Mouse (Mus musculus): ENCODE measurements around the gene Serpinb1c. TPM values are rescaled to one million over a fixed set of nuclear protein-coding genes. Genes with fewer than 3 reads are reported as not detected.
"Not testable (repeated sequence)": the region's sequence is repeated elsewhere in the genome, so short reads cannot be mapped to it uniquely, and the experiment has no call there.

The Serpinb1c gene
- total RNA-seq (2021) = 1 to 10 TPM; 1.8 to 2.2 TPM
- long read RNA-seq, experiment 1, partial matches to known transcripts = 1 of 1 reads
- long read RNA-seq, experiment 1, other reads (novel, unspliced or antisense) = 0 of 1 reads
- long read RNA-seq, experiment 2 = 0 reads

GRCm38 (mm10) chr13:32898111-32898510 lies at the start of gene Serpinb1c:
Gene Serpinb1c, minus strand, starts transcription at chr13:32898211.
- DNase-seq = no peak
- intact Hi-C loops (cut with DNase I) = no loop called here

- intact Hi-C loops (cut with DNase I); DNase-seq: not testable (repeated sequence)
These were observed 41.2 kb upstream of the Serpinb1c start for GRCm38 (mm10) chr13:32939191-32939590.

DNA sequence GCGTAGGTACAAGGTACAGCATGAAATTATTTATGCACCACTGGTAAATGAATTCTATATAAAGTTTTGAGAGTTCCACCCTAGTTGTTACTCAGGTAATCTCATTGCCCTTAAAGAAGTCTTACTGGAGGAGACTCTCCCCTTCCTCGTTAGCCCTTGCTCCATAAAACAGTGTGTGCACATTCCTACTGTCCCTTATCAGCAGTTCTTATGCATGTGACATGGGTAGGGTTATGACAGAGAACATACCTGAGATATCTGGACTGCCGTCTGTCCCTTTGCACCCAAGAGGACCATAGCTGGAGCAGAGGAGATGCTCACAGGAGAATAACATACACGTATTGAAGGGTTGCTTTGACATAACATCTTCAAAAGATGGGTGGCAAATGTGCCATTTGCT lies 40.3 kb upstream of the Serpinb1c start:
- intact Hi-C loops (cut with DNase I); DNase-seq: not testable (repeated sequence)

DNA sequence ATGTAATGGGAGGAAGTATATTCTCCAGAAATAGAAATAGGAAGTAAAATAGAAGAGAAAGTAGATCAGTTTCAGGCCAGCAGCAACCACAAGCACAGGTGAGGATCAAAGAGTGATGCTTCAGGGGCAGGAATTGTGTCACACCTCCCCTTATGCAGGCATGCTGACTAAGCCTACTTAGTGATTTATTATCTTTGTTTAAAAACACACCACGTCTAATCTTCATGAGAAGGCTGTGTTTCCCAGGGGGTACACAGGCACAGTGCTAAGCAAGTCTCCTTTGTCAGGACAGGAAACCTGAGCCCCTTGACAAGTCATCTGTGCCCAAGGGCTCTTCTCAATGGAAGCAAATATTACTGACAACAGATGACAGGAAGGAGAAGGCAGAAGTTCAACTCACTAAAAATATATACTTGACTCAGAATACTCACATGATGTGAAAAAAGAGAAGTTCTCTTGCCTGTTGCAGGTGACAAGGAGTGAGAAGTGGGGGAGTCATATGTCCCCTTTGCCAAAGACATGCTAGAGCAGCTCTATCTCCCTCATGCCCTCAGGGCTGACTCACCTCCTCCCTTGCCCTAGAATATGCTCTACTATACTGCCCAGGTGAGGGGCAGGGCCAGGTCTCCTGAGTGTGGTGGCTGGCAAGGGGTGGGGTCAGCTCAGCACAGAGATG lies 36.8 kb upstream of the Serpinb1c start:
- no peak for DNase-seq
- intact Hi-C loops (cut with DNase I) = no loop called here

DNA sequence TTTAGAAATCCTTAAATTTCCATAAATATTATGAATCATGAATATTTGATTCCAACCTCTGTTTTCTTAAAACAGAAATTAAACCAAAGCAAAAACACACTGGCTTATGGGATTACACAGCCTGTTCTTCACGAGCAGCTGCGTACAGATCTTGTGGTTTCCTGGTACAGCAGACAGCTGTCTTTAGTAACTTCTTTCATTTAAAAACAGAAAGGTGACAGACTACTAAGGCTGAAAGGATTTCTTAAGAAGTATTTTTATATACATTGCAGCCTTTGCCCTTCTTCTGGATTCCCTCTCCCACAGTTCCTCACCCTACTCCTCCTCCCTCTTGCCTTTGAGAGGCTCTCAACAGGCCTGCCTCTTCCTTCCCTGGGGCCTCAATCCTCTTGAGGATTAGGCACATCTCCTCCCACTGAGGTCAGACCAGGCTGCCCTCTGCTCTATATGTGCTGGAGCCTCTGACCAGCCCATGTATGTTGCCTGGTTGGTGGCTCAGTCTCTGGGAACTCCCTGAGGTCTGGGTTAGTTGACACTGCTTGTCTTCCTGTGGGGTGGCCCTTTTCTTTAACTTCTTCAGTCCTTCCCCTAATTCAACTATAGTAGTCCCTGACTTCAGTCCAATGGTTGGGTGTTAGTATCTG lies 31.2 kb upstream of the Serpinb1c start:
- DNase-seq = no peak
- intact Hi-C loops (cut with DNase I) = no loop called here

DNA sequence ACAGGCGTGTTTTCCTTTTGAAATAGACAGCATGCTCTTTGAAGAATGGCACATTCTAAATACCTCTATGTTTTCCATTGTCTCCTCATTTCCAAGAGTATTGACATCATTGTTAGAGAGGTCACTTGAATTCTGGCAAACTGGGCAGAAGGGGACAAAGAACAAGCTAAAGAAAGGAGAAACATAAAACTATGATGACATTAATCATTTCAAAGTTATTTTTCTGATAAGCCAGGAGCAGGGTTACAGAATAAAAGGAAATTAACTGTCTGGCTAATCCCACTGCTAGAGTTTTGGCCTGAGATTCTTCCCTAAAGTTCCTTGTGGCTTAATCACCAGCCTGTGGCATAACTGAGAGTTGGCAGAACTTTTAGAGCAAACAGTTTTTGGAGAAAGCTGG lies 29.2 kb upstream of the Serpinb1c start:
- intact Hi-C loops (cut with DNase I) = no loop called here
- no peak for DNase-seq

DNA sequence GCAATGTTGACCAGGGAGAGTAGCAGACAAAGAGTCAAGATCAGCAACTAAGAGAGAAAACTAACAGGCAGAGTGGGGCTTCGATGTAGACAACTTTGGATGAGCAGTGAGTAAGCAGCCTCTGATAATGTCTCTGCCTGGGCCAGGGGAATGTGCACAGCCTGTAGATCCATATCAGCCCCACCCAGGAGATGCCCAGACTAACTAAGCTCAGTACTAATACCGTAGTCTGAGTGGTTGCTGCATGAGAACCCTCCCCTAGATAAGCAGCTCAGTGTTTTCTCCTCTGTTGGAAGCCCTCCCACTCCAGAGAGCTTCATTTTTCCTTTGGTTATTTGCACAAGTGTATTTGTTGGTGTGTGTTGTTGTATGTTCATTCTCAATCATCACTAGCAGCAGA lies 28.6 kb upstream of the Serpinb1c start:
- intact Hi-C loops (cut with DNase I) = no loop called here
- DNase-seq = no peak

DNA sequence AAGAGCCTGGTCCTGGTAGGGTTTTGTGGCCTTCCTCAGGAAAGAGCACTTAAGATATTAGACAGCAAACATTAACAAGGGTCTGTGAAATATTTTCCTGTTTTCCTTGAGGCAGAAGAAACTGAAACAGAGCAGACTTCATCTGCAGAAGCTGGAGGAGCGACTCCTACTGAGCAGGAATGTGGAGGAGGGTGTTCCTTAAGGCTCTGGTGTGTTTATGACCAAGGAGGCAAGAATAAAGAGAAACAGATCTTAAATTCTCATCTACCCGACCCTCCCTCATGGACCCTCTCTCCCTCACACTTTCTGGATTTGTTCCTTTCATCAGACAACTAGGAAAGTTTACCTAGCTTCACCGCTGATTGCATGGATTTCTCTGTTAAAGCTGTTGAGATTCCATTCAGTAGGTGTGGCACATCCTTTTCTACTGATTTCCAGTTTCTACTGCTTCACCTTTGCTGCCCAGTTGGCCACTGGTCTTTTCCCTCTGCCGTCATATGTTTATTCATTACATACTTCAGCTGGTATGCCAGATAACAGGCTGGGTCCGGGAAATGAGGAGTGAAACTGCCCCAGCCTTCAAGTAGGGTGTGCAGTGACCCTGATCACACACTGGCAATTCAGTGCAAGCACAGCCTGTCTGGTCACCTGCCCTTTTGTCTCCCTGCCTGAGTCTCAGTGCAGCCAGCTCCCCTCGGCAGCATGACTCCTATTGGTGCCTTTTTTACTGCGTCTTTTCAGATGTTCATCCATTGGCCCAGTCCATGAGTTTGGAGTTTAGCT lies 26.8 kb upstream of the Serpinb1c start:
- no peak for DNase-seq
- intact Hi-C loops (cut with DNase I) = no loop called here

GRCm38 (mm10) chr13:32922622-32923021 lies 24.6 kb upstream of the Serpinb1c start:
- DNase-seq = no peak
- intact Hi-C loops (cut with DNase I) = no loop called here

DNA sequence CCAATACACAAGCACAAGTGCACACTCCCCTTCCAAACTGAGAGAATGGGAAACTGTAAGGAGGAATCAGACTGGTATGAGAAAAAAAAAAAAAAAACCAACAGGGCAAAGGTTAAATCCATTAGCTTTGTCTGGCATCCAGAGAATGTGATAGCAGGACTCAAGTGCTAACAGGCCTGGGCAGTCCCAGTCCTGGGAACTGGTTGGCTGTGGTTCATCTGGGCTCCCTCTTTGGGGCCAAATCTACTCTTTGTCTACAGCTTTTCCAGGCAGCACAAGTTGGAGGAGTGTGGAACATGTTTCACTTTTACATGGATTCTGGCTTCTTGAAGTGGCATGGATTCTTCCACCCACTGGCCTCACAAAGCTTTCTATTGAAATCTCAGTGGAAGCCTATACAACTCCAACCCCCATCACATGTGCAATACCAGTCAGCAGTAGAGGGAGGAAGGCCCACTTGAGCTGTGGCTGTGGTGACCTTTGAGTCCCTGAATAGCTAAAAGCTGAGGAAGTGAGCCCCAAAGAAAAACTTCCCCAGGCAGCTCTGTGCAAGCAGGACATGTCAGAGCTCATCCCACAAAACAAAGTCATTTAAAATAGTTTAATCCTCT lies 14.9 kb upstream of the Serpinb1c start:
- intact Hi-C loops (cut with DNase I) = no loop called here
- no peak for DNase-seq

- intact Hi-C loops (cut with DNase I) = no loop called here
- DNase-seq = no peak
These were observed 10.2 kb upstream of the Serpinb1c start for GRCm38 (mm10) chr13:32908182-32908581.

DNA sequence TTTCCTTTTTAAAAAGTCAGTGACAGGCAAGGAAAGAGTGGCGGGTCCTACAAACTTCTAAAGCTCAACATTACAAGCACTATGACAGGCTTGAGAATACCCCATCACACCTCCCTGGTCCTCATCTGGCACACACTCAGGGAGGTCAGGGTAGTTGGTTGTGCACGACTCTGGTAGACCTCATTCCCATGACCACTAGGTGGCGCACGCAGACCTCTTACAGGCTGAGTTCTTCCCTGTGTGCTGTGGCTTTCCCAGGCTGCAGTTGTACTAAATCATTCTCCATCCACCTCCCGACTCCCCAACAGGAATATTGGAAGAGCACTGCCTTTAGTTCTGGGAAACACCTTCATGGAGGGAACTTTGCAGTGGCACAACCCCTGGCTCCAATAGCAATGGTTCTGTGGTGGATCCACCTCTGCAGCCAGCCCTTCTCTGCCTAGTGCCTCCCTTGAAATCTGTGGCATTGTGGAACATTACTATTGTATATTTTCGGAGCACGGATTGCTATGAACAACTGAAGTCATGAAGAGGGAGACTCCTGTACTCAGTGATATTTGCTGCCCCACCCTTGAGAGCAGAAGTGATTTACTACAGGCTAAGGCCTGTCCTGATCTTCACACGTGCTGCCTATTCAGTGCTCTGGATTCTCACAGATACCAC lies 5.3 kb upstream of the Serpinb1c start:
- intact Hi-C loops (cut with DNase I) = loop anchor here (1.0 kb wide), 2 partner anchors 62 to 176 kb away; partner anchors contain the start of gene Serpinb6b
- DNase-seq = peak; percentile 81 to 87

DNA sequence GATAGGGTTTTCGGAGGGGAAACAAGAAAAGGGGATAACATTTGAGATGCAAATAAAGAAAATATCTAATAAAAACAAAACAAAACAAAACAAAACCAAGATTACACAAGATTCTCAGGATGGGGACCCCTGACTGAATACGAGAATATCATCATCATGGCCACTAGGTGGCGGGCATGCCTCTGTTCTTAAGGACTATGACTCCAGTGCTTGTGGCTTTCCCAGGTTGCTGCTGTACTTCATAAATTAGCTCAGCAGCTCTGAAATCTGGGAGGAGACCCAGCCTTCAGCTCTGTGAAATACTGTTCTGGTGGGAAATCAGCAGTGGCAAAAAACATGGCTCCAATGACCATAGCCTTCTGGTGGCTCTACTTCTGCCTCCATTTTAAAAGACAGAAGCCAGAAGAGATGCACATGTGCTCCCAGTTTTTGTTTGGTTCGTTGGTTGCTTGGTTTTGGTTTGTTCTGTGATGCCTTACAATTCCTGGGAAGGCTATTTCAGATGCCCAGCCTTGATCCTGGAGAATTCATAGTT lies 4.5 kb upstream of the Serpinb1c start:
- intact Hi-C loops (cut with DNase I) = loop anchor here (1.0 kb wide), 2 partner anchors 63 to 177 kb away; partner anchors contain the start of gene Serpinb6b
- DNase-seq = peak in 1 of 2 experiments; percentile 52

DNA sequence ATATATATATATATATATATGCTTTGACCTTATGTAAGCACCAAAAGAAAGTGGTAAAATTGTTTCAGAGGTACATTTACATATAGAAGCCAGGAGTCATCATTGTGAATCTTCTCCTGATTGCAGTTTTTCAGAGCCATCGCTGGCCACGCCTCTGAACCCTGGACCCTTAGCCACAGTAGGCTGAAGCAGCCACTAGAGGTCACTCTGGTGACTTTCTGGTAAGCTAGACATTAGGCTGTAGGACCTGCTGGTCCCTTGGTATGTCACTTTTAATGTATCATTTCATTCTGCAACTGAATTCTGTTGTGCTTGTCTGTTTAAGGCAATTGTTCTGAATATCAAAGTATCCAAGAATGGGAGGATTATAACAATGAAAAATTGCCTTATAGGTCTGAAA lies 2.6 kb upstream of the Serpinb1c start:
- DNase-seq = peak in 1 of 2 experiments; percentile 10
- intact Hi-C loops (cut with DNase I) = loop anchor here (1.0 kb wide), 1 partner anchor 34 kb away; no protein-coding TSS in a partner anchor

DNA sequence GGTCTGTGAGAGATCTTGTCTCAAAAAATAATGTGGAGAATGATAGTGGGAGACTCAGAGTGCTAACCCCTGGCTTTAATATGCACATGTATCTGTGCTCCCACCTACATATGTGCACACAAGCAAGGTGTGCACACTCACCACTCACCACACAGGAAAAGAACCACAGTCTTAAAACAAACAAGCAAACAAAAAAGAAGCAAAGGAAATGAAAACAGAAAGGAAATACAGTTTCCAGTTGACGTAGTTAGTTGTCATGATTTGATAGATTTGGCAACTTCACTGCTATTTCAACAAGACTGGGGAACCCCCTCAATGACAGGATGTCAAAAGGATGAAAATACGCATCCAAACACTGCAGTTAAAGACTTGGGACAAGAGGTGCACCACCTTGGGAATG lies 1.1 kb upstream of the Serpinb1c start:
- intact Hi-C loops (cut with DNase I) = not testable (repeated sequence)

GRCm38 (mm10) chr13:32896931-32897330 lies 1.1 kb downstream of the Serpinb1c start:
- no peak for DNase-seq
- intact Hi-C loops (cut with DNase I) = no loop called here

More for the DNA sequence above, 1.1 kb upstream of the Serpinb1c start:
- DNase-seq = not testable (repeated sequence)

DNA sequence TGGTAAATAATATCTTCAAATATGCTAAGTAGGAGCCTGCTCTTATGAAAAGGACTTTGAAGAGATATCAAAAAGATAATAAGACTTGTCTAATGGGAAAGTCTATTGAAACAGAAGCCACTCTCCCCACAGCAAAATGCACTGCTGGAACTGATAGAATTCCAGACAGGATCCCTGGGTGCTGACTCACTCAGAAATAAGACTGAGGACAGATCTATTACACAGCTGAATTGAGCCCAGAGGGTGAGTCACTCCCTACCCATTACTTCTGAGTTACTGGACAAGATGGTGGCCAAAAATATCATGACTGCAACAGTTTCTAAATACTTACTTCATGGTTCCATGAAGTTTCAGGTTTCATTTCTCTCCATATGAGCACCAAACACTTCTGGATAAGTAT lies 13.3 kb downstream of the Serpinb1c start:
- DNase-seq = no peak
- intact Hi-C loops (cut with DNase I) = no loop called here

DNA sequence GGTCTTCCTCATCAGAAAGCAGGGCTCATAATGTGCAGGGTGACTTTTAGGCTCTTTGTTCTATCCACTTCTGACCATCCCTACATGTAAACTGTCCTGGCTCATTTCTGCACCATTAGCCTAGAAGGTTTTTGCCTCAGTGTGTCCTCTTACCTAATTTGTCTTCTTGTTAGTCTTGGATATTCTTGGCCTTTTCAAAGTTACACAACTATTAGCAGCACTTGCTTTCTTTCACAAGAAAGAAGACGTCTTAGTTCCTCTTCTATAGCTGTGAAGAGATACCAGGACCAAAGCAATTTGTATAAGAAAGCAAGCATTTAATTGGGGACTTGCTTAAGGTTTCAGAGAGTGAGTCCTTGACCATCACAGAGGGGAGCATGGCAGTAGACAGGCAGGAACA lies 24.1 kb downstream of the Serpinb1c start:
- DNase-seq = no peak
- intact Hi-C loops (cut with DNase I) = no loop called here

- intact Hi-C loops (cut with DNase I) = no loop called here
These were observed 29.2 kb downstream of the Serpinb1c start for GRCm38 (mm10) chr13:32868843-32869242.

DNA sequence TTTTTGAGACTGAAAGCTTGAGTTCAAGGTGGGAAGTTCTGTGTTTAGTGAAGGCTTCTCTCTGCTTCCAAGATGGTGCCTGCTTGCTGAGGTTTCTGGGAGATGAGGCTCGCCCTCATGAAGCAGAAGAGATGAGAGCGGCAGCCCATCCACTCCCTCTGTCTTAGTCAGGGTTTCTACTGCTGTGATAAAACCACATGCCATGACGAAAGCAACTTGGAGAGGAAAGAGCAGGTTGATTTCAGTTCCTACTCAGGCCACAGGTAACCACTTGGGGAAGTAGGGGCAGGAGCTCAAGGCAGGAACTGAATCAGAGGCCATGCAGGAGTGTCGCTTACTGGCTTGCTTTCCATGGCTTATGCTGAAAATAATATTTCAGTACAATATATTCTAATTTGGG lies 29.8 kb downstream of the Serpinb1c start:
- DNase-seq; intact Hi-C loops (cut with DNase I): not testable (repeated sequence)

More at GRCm38 (mm10) chr13:32868843-32869242, 29.2 kb downstream of the Serpinb1c start:
- no peak for DNase-seq

Data from gastrocnemius, postnatal 36 days (tissue).